Mouse (Mus musculus) left cerebral cortex, postnatal 10 days (tissue): Measurements from ENCODE around the gene Actg2. TPM values are rescaled to one million over a fixed set of nuclear protein-coding genes. Genes with fewer than 3 reads are reported as not detected.

Experiments used
- DNase-seq, 2 experiments: peaks; one replicate each; pipeline ENCODE4 v3.0.0; 2021 to 2022; ENCODE audit warnings: low spot score in 2 of 2, mixed read lengths in 1 of 2; ENCODE audit errors: extremely low spot score in 1 of 2
- intact Hi-C: fragments of 180-260 bp; cut with DNase I; formaldehyde crosslinking; loops from one replicate; pipeline ENCODE4 v1.15.1; 2025
- total RNA-seq, 2 experiments: library from RNA; stranded (reverse); gene quantifications; 2 replicates each; pipeline ENCODE4 v1.2.3; 2021

Gene Actg2
- total RNA-seq, 2 experiments from 2014 or later, result 0.87 to 1.0 TPM

GRCm38 (mm10) chr6:83521784-83522183 lies 14.3 kb downstream of the Actg2 start:
- intact Hi-C loops, result no loop called here
- no peak for DNase-seq

GRCm38 (mm10) chr6:83518637-83519036 lies 17.4 kb downstream of the Actg2 start:
- no peak for DNase-seq
- intact Hi-C loops, result loop anchor here (10.0 kb wide), 1 partner anchor 284 kb away; no protein-coding TSS in a partner anchor

GRCm38 (mm10) chr6:83515172-83515571 lies 20.9 kb downstream of the Actg2 start:
- DNase-seq, result no peak
- intact Hi-C loops, result loop anchor here (10.0 kb wide), 1 partner anchor 280 kb away; no protein-coding TSS in a partner anchor

GRCm38 (mm10) chr6:83512495-83512894 lies 23.6 kb downstream of the Actg2 start:
- peak; percentile 56 to 60 for DNase-seq
- intact Hi-C loops, result loop anchor here (5.0 to 10.0 kb wide), 2 partner anchors 155 to 278 kb away; no protein-coding TSS in a partner anchor

- intact Hi-C loops, result loop anchor here (5.0 to 10.0 kb wide), 2 partner anchors 153 to 275 kb away; no protein-coding TSS in a partner anchor
- no peak for DNase-seq
Measured at GRCm38 (mm10) chr6:83510210-83510609, 25.9 kb downstream of the Actg2 start.

- intact Hi-C loops, result no loop called here
- DNase-seq, result peak in 1 of 2 experiments; percentile 46
Measured at GRCm38 (mm10) chr6:83509442-83509841, 26.6 kb downstream of the Actg2 start.

- intact Hi-C loops, result no loop called here
- DNase-seq, result no peak
Measured at GRCm38 (mm10) chr6:83507168-83507546, 28.9 kb downstream of the Actg2 start.

- intact Hi-C loops, result no loop called here
- peak; percentile 98 to 99 for DNase-seq
Measured at GRCm38 (mm10) chr6:83506258-83507167, 29.6 kb downstream of the Actg2 start, which contains the start of gene Dguok. Dguok (minus strand) TSS chr6:83506969.

GRCm38 (mm10) chr6:83505554-83505953 lies 30.5 kb downstream of the Actg2 start:
- DNase-seq, result no peak
- intact Hi-C loops, result no loop called here

- intact Hi-C loops, result loop anchor here (5.0 kb wide), 1 partner anchor 61 kb away; no protein-coding TSS in a partner anchor
- DNase-seq, result no peak
Measured at GRCm38 (mm10) chr6:83503361-83503760, 32.7 kb downstream of the Actg2 start.

- intact Hi-C loops, result loop anchor here (5.0 kb wide), 1 partner anchor 60 kb away; no protein-coding TSS in a partner anchor
- DNase-seq, result peak in 1 of 2 experiments; percentile 26
Measured at GRCm38 (mm10) chr6:83502656-83503055, 33.4 kb downstream of the Actg2 start.

- intact Hi-C loops, result loop anchor here (5.0 kb wide), 1 partner anchor 59 kb away; no protein-coding TSS in a partner anchor
Measured at GRCm38 (mm10) chr6:83501524-83502310, 34.3 kb downstream of the Actg2 start.

GRCm38 (mm10) chr6:83500462-83500861 lies 35.6 kb downstream of the Actg2 start:
- intact Hi-C loops, result loop anchor here (5.0 kb wide), 1 partner anchor 58 kb away; no protein-coding TSS in a partner anchor
- DNase-seq, result no peak

More at GRCm38 (mm10) chr6:83501524-83502310, 34.3 kb downstream of the Actg2 start:
- DNase-seq, result no peak

- no peak for DNase-seq
- intact Hi-C loops, result no loop called here
Measured at GRCm38 (mm10) chr6:83499078-83499477, 37.0 kb downstream of the Actg2 start.

GRCm38 (mm10) chr6:83496753-83497710 lies 39.0 kb downstream of the Actg2 start:
- intact Hi-C loops, result no loop called here
- DNase-seq, result peak in 1 of 2 experiments; percentile 32

- DNase-seq, result no peak
- intact Hi-C loops, result no loop called here
Measured at GRCm38 (mm10) chr6:83496009-83496752, 39.9 kb downstream of the Actg2 start.

GRCm38 (mm10) chr6:83490622-83491021 lies 45.4 kb downstream of the Actg2 start:
- no peak for DNase-seq
- intact Hi-C loops, result no loop called here
